Mouse (Mus musculus) spleen, adult 2 months (tissue): Measurements from ENCODE around the gene Aven. TPM values are rescaled to one million over a fixed set of nuclear protein-coding genes. Genes with fewer than 3 reads are reported as not detected.

Source experiments
- DNase-seq, 2 experiments: peaks; one replicate each; pipeline versions ENCODE4 v3.0.0 to v3.0.0-alpha.2; 2012 to 2021; ENCODE audit warnings: low spot score in 2 of 2, low read depth in 1 of 2
- H3K27ac ChIP-seq: fragments of 200-500 bp; 2 replicates; pipeline ENCODE4 v1.5.1; 2012; ENCODE audit warnings: low read length, inconsistent platforms; ENCODE audit not compliant: insufficient read depth
- H3K27me3 ChIP-seq: fragments of 200-500 bp; 2 replicates; pipeline ENCODE4 v1.6.1; 2012; ENCODE audit warnings: mild to moderate bottlenecking, moderate library complexity, low read length, inconsistent platforms; ENCODE audit not compliant: control insufficient read depth, insufficient read depth
- H3K36me3 ChIP-seq: fragments of 200-500 bp; 2 replicates; pipeline ENCODE4 v1.6.1; 2012; ENCODE audit warnings: mild to moderate bottlenecking, low read length, inconsistent platforms; ENCODE audit not compliant: control insufficient read depth, insufficient read depth
- H3K4me1 ChIP-seq: fragments of 200-500 bp; 2 replicates; pipeline ENCODE4 v1.6.1; 2011; ENCODE audit warnings: inconsistent platforms; ENCODE audit not compliant: control insufficient read depth, insufficient read depth, insufficient read length
- H3K4me3 ChIP-seq: fragments of 200-500 bp; 2 replicates; pipeline ENCODE4 v1.5.1; 2011; ENCODE audit warnings: mild to moderate bottlenecking, inconsistent platforms; ENCODE audit not compliant: insufficient read depth, insufficient read length; ENCODE audit errors: extremely low read depth
- CTCF ChIP-seq: fragments of 200-500 bp; IDR thresholded peaks from 2 replicates; pipeline ENCODE4 v1.5.1; 2011; ENCODE audit warnings: mild to moderate bottlenecking, inconsistent platforms; ENCODE audit not compliant: insufficient read depth, insufficient read length, insufficient replicate concordance; ENCODE audit errors: extremely low read depth
- POLR2A ChIP-seq: fragments of 200-500 bp; IDR thresholded peaks from 2 replicates; pipeline ENCODE4 v1.6.1; 2011; ENCODE audit warnings: low read depth, low read length, inconsistent platforms
- WGBS: fragments of 180-500 bp; shearing (Covaris S2); methylation state at CpG from one replicate; pipeline ENCODE4 v1.1.7; 2018; 5-methylcytosine and 5-hydroxymethylcytosine counted together
- polyA plus RNA-seq: library from polyadenylated mRNA; depleted of rRNA; stranded (reverse); fragments of >200 nt; gene quantifications from 2 replicates; pipeline ENCODE4 v1.2.3, GENCODE M21; 2012

The Aven gene
- polyA plus RNA-seq, 1 experiment, result 2.7 TPM

- WGBS, result 96% methylated on average over 4 of the region's 4 CpGs
- TF ChIP-seq CTCF (no peak), POLR2A (no peak)
- Histone ChIP-seq H3K4me3 (no peak overlapping the region), H3K4me1 (no peaks in the 10 kb centered on the region), H3K36me3 (peaks cover 2% of the 10 kb centered on the region; the same call in 1 of the 2 replicates), H3K27ac (no peak overlapping the region), H3K27me3 (no peaks in the 10 kb centered on the region)
- no peak for DNase-seq
These were observed 28.0 kb downstream of the Aven start for GRCm38 (mm10) chr2:112520526-112521482.

- TF ChIP-seq POLR2A, result no peak
- TF ChIP-seq CTCF, result no peak
These were observed 34.2 kb downstream of the Aven start for GRCm38 (mm10) chr2:112526933-112527332.

GRCm38 (mm10) chr2:112532812-112533496 lies 40.2 kb downstream of the Aven start:
- TF ChIP-seq POLR2A (no peak), CTCF (no peak)
- DNase-seq, result no peak
- Histone ChIP-seq H3K4me3 (no peak overlapping the region), H3K27me3 (no peaks in the 10 kb centered on the region), H3K36me3 (no peaks in the 10 kb centered on the region), H3K4me1 (no peaks in the 10 kb centered on the region), H3K27ac (no peak overlapping the region)
- 84% methylated on average over 10 of the region's 10 CpGs for WGBS

More at GRCm38 (mm10) chr2:112526933-112527332, 34.2 kb downstream of the Aven start:
- Histone ChIP-seq H3K27me3 (no peaks in the 10 kb centered on the region), H3K36me3 (no peaks in the 10 kb centered on the region; the same call in 1 of the 2 replicates), H3K4me1 (no peaks in the 10 kb centered on the region), H3K27ac (no peak overlapping the region), H3K4me3 (no peak overlapping the region)
- WGBS, result 93% methylated on average over 3 of the region's 3 CpGs
- no peak for DNase-seq

GRCm38 (mm10) chr2:112534677-112535222 lies 42.0 kb downstream of the Aven start:
- Histone ChIP-seq H3K27ac (no peak overlapping the region), H3K4me1 (no peaks in the 10 kb centered on the region), H3K36me3 (no peaks in the 10 kb centered on the region), H3K4me3 (no peak overlapping the region), H3K27me3 (no peaks in the 10 kb centered on the region)
- 91% methylated on average over 14 of the region's 14 CpGs for WGBS
- TF ChIP-seq CTCF (no peak), POLR2A (no peak)
- no peak for DNase-seq

- TF ChIP-seq CTCF, result no peak
- H3K36me3 ChIP-seq, result no peaks in the 10 kb centered on the region
- H3K4me3 ChIP-seq, result no peak overlapping the region
- DNase-seq, result no peak
- H3K27ac ChIP-seq, result no peak overlapping the region
- no peaks in the 10 kb centered on the region for H3K27me3 ChIP-seq
- WGBS, result 94% methylated on average over 1 of the region's 1 CpGs
- H3K4me1 ChIP-seq, result no peaks in the 10 kb centered on the region
These were observed 46.0 kb downstream of the Aven start for GRCm38 (mm10) chr2:112538783-112539182.

- TF ChIP-seq POLR2A, result no peak
- TF ChIP-seq CTCF, result no peak
- 97% methylated on average over 5 of the region's 5 CpGs for WGBS
- no peaks in the 10 kb centered on the region for H3K36me3 ChIP-seq
- H3K4me3 ChIP-seq, result no peak overlapping the region
- no peak overlapping the region for H3K27ac ChIP-seq
- no peaks in the 10 kb centered on the region for H3K27me3 ChIP-seq
- no peaks in the 10 kb centered on the region for H3K4me1 ChIP-seq
- DNase-seq, result no peak
These were observed 49.0 kb downstream of the Aven start for GRCm38 (mm10) chr2:112541695-112542285.
